Mouse (Mus musculus): ENCODE results near the gene Bicd2.

DNA sequence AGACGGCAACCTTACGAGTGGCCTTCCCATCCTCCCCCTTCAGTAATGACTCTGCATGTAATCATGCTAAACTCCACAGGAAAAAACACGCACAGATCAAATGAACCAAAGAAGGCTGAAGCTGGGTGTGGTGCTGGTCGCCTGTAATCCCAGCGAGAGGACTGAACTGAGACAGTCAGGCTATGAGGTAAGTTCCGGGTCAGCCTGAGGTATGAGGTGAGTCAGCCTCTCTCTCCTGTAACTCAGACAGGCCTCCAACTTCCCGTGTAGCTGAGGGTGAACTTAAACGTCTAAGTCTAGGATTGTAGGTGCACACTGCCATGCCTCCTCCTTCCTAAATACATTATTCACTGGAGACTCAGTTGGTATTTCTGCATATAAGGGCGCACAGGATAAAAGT lies 47.3 kb upstream of the Bicd2 start:
- no peak for TF ChIP-seq CTCF (IDR thresholded peaks at IDR 0.05; ENCODE audit: borderline replicate concordance, insufficient read depth, low read length)
- no peak for TF ChIP-seq POLR2A (IDR thresholded peaks at IDR 0.05; ENCODE audit: low read depth, low read length)

All from embryonic fibroblast, embryonic 13.5 days (primary cell).